Mouse (Mus musculus) activated CD4-positive, CD25-positive, alpha-beta regulatory T cell, adult 4 months (primary cell): Measurements from ENCODE around the gene Dennd6b. TPM values are rescaled to one million over a fixed set of nuclear protein-coding genes. Genes with fewer than 3 reads are reported as not detected.

Experiments used
- polyA plus RNA-seq, 2 experiments: library from polyadenylated mRNA; unstranded; fragments of 100-300 nt; shearing (Covaris generic); gene quantifications; one replicate each; pipeline ENCODE4 v1.2.1; 2017

Dennd6b gene
- polyA plus RNA-seq, 2 experiments from 2014 or later = 7.7 to 8.4 TPM

Other genes with a start within 250 kb of the Dennd6b start
- not detected for gene Ttll8, start 242.1 kb downstream of the Dennd6b start, polyA plus RNA-seq
- gene Mlc1, start 217.5 kb downstream of the Dennd6b start, polyA plus RNA-seq = not detected
- gene Mov10l1, start 213.6 kb downstream of the Dennd6b start, polyA plus RNA-seq = not detected
- not detected for gene Panx2, start 136.8 kb downstream of the Dennd6b start, polyA plus RNA-seq
- 10 to 100 TPM; 29.5 to 33.9 TPM for gene Trabd, start 121.4 kb downstream of the Dennd6b start, polyA plus RNA-seq
- gene Selenoo, start 107.4 kb downstream of the Dennd6b start, polyA plus RNA-seq = 1 to 10 TPM; 8.8 to 9.1 TPM
- 10 to 100 TPM; 12.6 to 13.2 TPM for gene Tubgcp6, start 73.4 kb downstream of the Dennd6b start, polyA plus RNA-seq
- 10 to 100 TPM; 14.3 to 16.1 TPM for gene Hdac10, start 67.8 kb downstream of the Dennd6b start, polyA plus RNA-seq
- gene Mapk12, start 55.8 kb downstream of the Dennd6b start, polyA plus RNA-seq = 1 to 10 TPM; 1.1 to 2.1 TPM
- 10 to 100 TPM; 21.2 to 22.5 TPM for gene Mapk11, start 46.9 kb downstream of the Dennd6b start, polyA plus RNA-seq
- gene Plxnb2, start 15.7 kb downstream of the Dennd6b start, polyA plus RNA-seq = 1 to 10 TPM; 1.0 to 2.1 TPM
- 10 to 100 TPM; 20.8 to 25.1 TPM for gene Ppp6r2, start 15.1 kb upstream of the Dennd6b start, polyA plus RNA-seq
- 100 to 1,000 TPM in 1 of 2 experiments, 10 to 100 TPM in 1; 80.4 to 102 TPM for gene Sbf1, start 118.8 kb upstream of the Dennd6b start, polyA plus RNA-seq
- not detected for gene Adm2, start 126.2 kb upstream of the Dennd6b start, polyA plus RNA-seq
- gene Miox, start 137.9 kb upstream of the Dennd6b start, polyA plus RNA-seq = not detected
- 10 to 100 TPM; 20.8 to 38.6 TPM for gene Lmf2, start 159.2 kb upstream of the Dennd6b start, polyA plus RNA-seq
- 100 to 1,000 TPM; 141 to 171 TPM for gene Ncaph2, start 159.2 kb upstream of the Dennd6b start, polyA plus RNA-seq
- 1 to 10 TPM; 2.1 to 4.9 TPM for gene Sco2, start 177.3 kb upstream of the Dennd6b start, polyA plus RNA-seq
- under 1 TPM; 0.61 to 0.74 TPM for gene Tymp, start 180.5 kb upstream of the Dennd6b start, polyA plus RNA-seq
- 1 to 10 TPM; 1.2 to 1.9 TPM for gene Odf3b, start 182.8 kb upstream of the Dennd6b start, polyA plus RNA-seq
- under 1 TPM in 1 of 2 experiments, not detected in 1; 0.23 TPM for gene Klhdc7b, start 188.4 kb upstream of the Dennd6b start, polyA plus RNA-seq
- not detected for gene Syce3, start 214.0 kb upstream of the Dennd6b start, polyA plus RNA-seq
- under 1 TPM; 0.26 to 0.57 TPM for gene Cpt1b, start 229.4 kb upstream of the Dennd6b start, polyA plus RNA-seq
- gene C730034F03Rik, start 233.1 kb upstream of the Dennd6b start, polyA plus RNA-seq = 1 to 10 TPM; 4.1 to 5.8 TPM
- gene Gm44502, start 233.2 kb upstream of the Dennd6b start, polyA plus RNA-seq = not detected
- gene Chkb, start 233.4 kb upstream of the Dennd6b start, polyA plus RNA-seq = 10 to 100 TPM; 50.7 to 55.4 TPM